Mouse (Mus musculus): ENCODE measurements around the gene Hoxd9. TPM values are rescaled to one million over a fixed set of nuclear protein-coding genes. Genes with fewer than 3 reads are reported as not detected.

Gene Hoxd9
- polyA plus RNA-seq, 1 experiment from 2014 or later = 0.41 TPM

- peak overlapping the region; percentile 19; the same call in 1 of the 2 replicates for H3K4me2 ChIP-seq (replicated peaks; ENCODE audit: low read depth, low read length)
- peak overlapping the region; percentile 7 for H3K4me3 ChIP-seq (ENCODE audit: low read depth, low read length)
- peaks cover 73% of the 10 kb centered on the region for H3K27me3 ChIP-seq (ENCODE audit: control insufficient read depth, insufficient read depth, low read length)
- H3K9ac ChIP-seq (replicated peaks; ENCODE audit: low read depth, low read length) = no peak overlapping the region
- H3K36me3 ChIP-seq (ENCODE audit: control insufficient read depth, insufficient read depth, low read length) = no peaks in the 10 kb centered on the region
- H3K4me1 ChIP-seq (ENCODE audit: control insufficient read depth, insufficient read depth, low read length) = no peaks in the 10 kb centered on the region
- H3K9me3 ChIP-seq (ENCODE audit: control insufficient read depth, low read depth, low read length) = no peaks in the 10 kb centered on the region
- no peak overlapping the region for H3K27ac ChIP-seq (ENCODE audit: low read length)
- WGBS = 6% methylated on average over 43 of the region's 43 CpGs
- no peak for ATAC-seq (ENCODE audit: insufficient number of reproducible peaks, insufficient read depth, low FRiP score, low read depth)
These were observed 29.6 kb downstream of the Hoxd9 start for GRCm38 (mm10) chr2:74726973-74727639.

- Histone ChIP-seq H3K27ac (ENCODE audit: low read length) (no peak overlapping the region), H3K36me3 (ENCODE audit: control insufficient read depth, insufficient read depth, low read length) (no peaks in the 10 kb centered on the region), H3K4me3 (ENCODE audit: low read depth, low read length) (peak overlapping the region; percentile 7), H3K4me1 (ENCODE audit: control insufficient read depth, insufficient read depth, low read length) (no peaks in the 10 kb centered on the region), H3K9me3 (ENCODE audit: control insufficient read depth, low read depth, low read length) (no peaks in the 10 kb centered on the region), H3K9ac (replicated peaks; ENCODE audit: low read depth, low read length) (no peak overlapping the region), H3K4me2 (replicated peaks; ENCODE audit: low read depth, low read length) (peak overlapping the region; percentile 19; the same call in 1 of the 2 replicates), H3K27me3 (ENCODE audit: control insufficient read depth, insufficient read depth, low read length) (peaks cover 70% of the 10 kb centered on the region)
- no peak for ATAC-seq (ENCODE audit: insufficient number of reproducible peaks, insufficient read depth, low FRiP score, low read depth)
- WGBS = 10% methylated on average over 25 of the region's 25 CpGs
These were observed 30.2 kb downstream of the Hoxd9 start for GRCm38 (mm10) chr2:74727640-74728302.

- ATAC-seq (ENCODE audit: insufficient number of reproducible peaks, insufficient read depth, low FRiP score, low read depth) = no peak
- H3K27ac ChIP-seq (ENCODE audit: low read length) = no peak overlapping the region
- peaks cover 67% of the 10 kb centered on the region for H3K27me3 ChIP-seq (ENCODE audit: control insufficient read depth, insufficient read depth, low read length)
- no peak overlapping the region; the same call in 1 of the 2 replicates for H3K9ac ChIP-seq (replicated peaks; ENCODE audit: low read depth, low read length)
- H3K9me3 ChIP-seq (ENCODE audit: control insufficient read depth, low read depth, low read length) = no peaks in the 10 kb centered on the region
- no peak overlapping the region; the same call in 1 of the 2 replicates for H3K4me2 ChIP-seq (replicated peaks; ENCODE audit: low read depth, low read length)
- no peaks in the 10 kb centered on the region for H3K4me1 ChIP-seq (ENCODE audit: control insufficient read depth, insufficient read depth, low read length)
- H3K36me3 ChIP-seq (ENCODE audit: control insufficient read depth, insufficient read depth, low read length) = no peaks in the 10 kb centered on the region
- 38% methylated on average over 13 of the region's 13 CpGs for whole genome bisulfite sequencing
- peak overlapping the region; percentile 7; the same call in 1 of the 2 replicates for H3K4me3 ChIP-seq (ENCODE audit: low read depth, low read length)
These were observed 30.8 kb downstream of the Hoxd9 start for GRCm38 (mm10) chr2:74728303-74728680.

GRCm38 (mm10) chr2:74730331-74730730 lies 32.8 kb downstream of the Hoxd9 start:
- no peak for ATAC-seq (ENCODE audit: insufficient number of reproducible peaks, insufficient read depth, low FRiP score, low read depth)
- 21% methylated on average over 8 of the region's 8 CpGs for WGBS
- Histone ChIP-seq H3K4me2 (replicated peaks; ENCODE audit: low read depth, low read length) (no peak overlapping the region), H3K27me3 (ENCODE audit: control insufficient read depth, insufficient read depth, low read length) (peaks cover 57% of the 10 kb centered on the region), H3K4me1 (ENCODE audit: control insufficient read depth, insufficient read depth, low read length) (no peaks in the 10 kb centered on the region), H3K27ac (ENCODE audit: low read length) (no peak overlapping the region), H3K4me3 (ENCODE audit: low read depth, low read length) (no peak overlapping the region), H3K36me3 (ENCODE audit: control insufficient read depth, insufficient read depth, low read length) (no peaks in the 10 kb centered on the region), H3K9me3 (ENCODE audit: control insufficient read depth, low read depth, low read length) (no peaks in the 10 kb centered on the region), H3K9ac (replicated peaks; ENCODE audit: low read depth, low read length) (no peak overlapping the region)

GRCm38 (mm10) chr2:74731055-74731454 lies 33.5 kb downstream of the Hoxd9 start:
- Histone ChIP-seq H3K9me3 (ENCODE audit: control insufficient read depth, low read depth, low read length) (no peaks in the 10 kb centered on the region), H3K4me1 (ENCODE audit: control insufficient read depth, insufficient read depth, low read length) (no peaks in the 10 kb centered on the region), H3K36me3 (ENCODE audit: control insufficient read depth, insufficient read depth, low read length) (no peaks in the 10 kb centered on the region), H3K4me2 (replicated peaks; ENCODE audit: low read depth, low read length) (no peak overlapping the region), H3K9ac (replicated peaks; ENCODE audit: low read depth, low read length) (no peak overlapping the region), H3K27me3 (ENCODE audit: control insufficient read depth, insufficient read depth, low read length) (peaks cover 52% of the 10 kb centered on the region), H3K27ac (ENCODE audit: low read length) (no peak overlapping the region), H3K4me3 (ENCODE audit: low read depth, low read length) (no peak overlapping the region)
- ATAC-seq (ENCODE audit: insufficient number of reproducible peaks, insufficient read depth, low FRiP score, low read depth) = no peak

- 16% methylated on average over 9 of the region's 9 CpGs for WGBS
- H3K27ac ChIP-seq (ENCODE audit: low read length) = no peak overlapping the region
- ATAC-seq (ENCODE audit: insufficient number of reproducible peaks, insufficient read depth, low FRiP score, low read depth) = no peak
- H3K4me1 ChIP-seq (ENCODE audit: control insufficient read depth, insufficient read depth, low read length) = no peaks in the 10 kb centered on the region
- H3K9me3 ChIP-seq (ENCODE audit: control insufficient read depth, low read depth, low read length) = no peaks in the 10 kb centered on the region
- H3K36me3 ChIP-seq (ENCODE audit: control insufficient read depth, insufficient read depth, low read length) = no peaks in the 10 kb centered on the region
- H3K4me3 ChIP-seq (ENCODE audit: low read depth, low read length) = no peak overlapping the region
- 0 out of 2 replicates have a peak overlapping the region, but pooled peaks have one; percentile 4 for H3K4me2 ChIP-seq (replicated peaks; ENCODE audit: low read depth, low read length)
- no peak overlapping the region for H3K9ac ChIP-seq (replicated peaks; ENCODE audit: low read depth, low read length)
- peaks cover 50% of the 10 kb centered on the region for H3K27me3 ChIP-seq (ENCODE audit: control insufficient read depth, insufficient read depth, low read length)
These were observed 34.4 kb downstream of the Hoxd9 start for GRCm38 (mm10) chr2:74731799-74732512.

- H3K36me3 ChIP-seq (ENCODE audit: control insufficient read depth, insufficient read depth, low read length) = no peaks in the 10 kb centered on the region
- no peaks in the 10 kb centered on the region for H3K9me3 ChIP-seq (ENCODE audit: control insufficient read depth, low read depth, low read length)
- no peak overlapping the region for H3K9ac ChIP-seq (replicated peaks; ENCODE audit: low read depth, low read length)
- peaks cover 55% of the 10 kb centered on the region for H3K27me3 ChIP-seq (ENCODE audit: control insufficient read depth, insufficient read depth, low read length)
- H3K4me2 ChIP-seq (replicated peaks; ENCODE audit: low read depth, low read length) = peak overlapping the region; percentile 27; the same call in 1 of the 2 replicates
- peak overlapping the region; percentile 5; the same call in 1 of the 2 replicates for H3K4me3 ChIP-seq (ENCODE audit: low read depth, low read length)
- no peak overlapping the region for H3K27ac ChIP-seq (ENCODE audit: low read length)
- no peak for ATAC-seq (ENCODE audit: insufficient number of reproducible peaks, insufficient read depth, low FRiP score, low read depth)
- H3K4me1 ChIP-seq (ENCODE audit: control insufficient read depth, insufficient read depth, low read length) = no peaks in the 10 kb centered on the region
- WGBS = 4% methylated on average over 52 of the region's 52 CpGs
These were observed 35.2 kb downstream of the Hoxd9 start for GRCm38 (mm10) chr2:74732513-74733316.

- Histone ChIP-seq H3K36me3 (ENCODE audit: control insufficient read depth, insufficient read depth, low read length) (no peaks in the 10 kb centered on the region), H3K27me3 (ENCODE audit: control insufficient read depth, insufficient read depth, low read length) (peaks cover 55% of the 10 kb centered on the region), H3K4me3 (ENCODE audit: low read depth, low read length) (no peak overlapping the region), H3K27ac (ENCODE audit: low read length) (no peak overlapping the region), H3K4me1 (ENCODE audit: control insufficient read depth, insufficient read depth, low read length) (no peaks in the 10 kb centered on the region), H3K4me2 (replicated peaks; ENCODE audit: low read depth, low read length) (peak overlapping the region; percentile 27; the same call in 1 of the 2 replicates), H3K9me3 (ENCODE audit: control insufficient read depth, low read depth, low read length) (no peaks in the 10 kb centered on the region), H3K9ac (replicated peaks; ENCODE audit: low read depth, low read length) (no peak overlapping the region)
- ATAC-seq (ENCODE audit: insufficient number of reproducible peaks, insufficient read depth, low FRiP score, low read depth) = no peak
- WGBS = under 1% methylated on average over 16 of the region's 16 CpGs
These were observed 35.8 kb downstream of the Hoxd9 start for GRCm38 (mm10) chr2:74733317-74733661.

All from stomach, embryonic 14.5 days (tissue).